Mouse (Mus musculus) midbrain, embryonic 14.5 days (tissue): ENCODE measurements around the gene Pianp. TPM values are rescaled to one million over a fixed set of nuclear protein-coding genes. Genes with fewer than 3 reads are reported as not detected.
"Not testable (repeated sequence)": the region's sequence is repeated elsewhere in the genome, so short reads cannot be mapped to it uniquely, and the experiment has no call there.

Experiments
- ATAC-seq: fragments of 200-750 bp; cut with Nextera tagmentation; 2 replicates; pipeline ENCODE4 v1.8.0; 2017; ENCODE audit warnings: moderate number of reproducible peaks, moderate library complexity; ENCODE audit not compliant: low FRiP score, low TSS enrichment
- DNase-seq: peaks from one replicate; pipeline ENCODE4 v3.0.0-alpha.2; 2015
- H3K27ac ChIP-seq: fragments of 300-500 bp; sonication (generic); replicated peaks from 2 replicates; pipeline ENCODE4 v1.5.1; 2014; ENCODE audit warnings: mild to moderate bottlenecking, low read depth, low read length, moderate library complexity
- H3K27me3 ChIP-seq: fragments of 300-500 bp; sonication (generic); 2 replicates; pipeline ENCODE4 v1.6.1; 2014; ENCODE audit warnings: low read length, control low read depth, mixed read lengths; ENCODE audit not compliant: control insufficient read depth, insufficient read depth
- H3K36me3 ChIP-seq: fragments of 300-500 bp; sonication (generic); 2 replicates; pipeline ENCODE4 v1.6.1; 2014; ENCODE audit warnings: low read length, control low read depth; ENCODE audit not compliant: control insufficient read depth, insufficient read depth
- H3K4me1 ChIP-seq: fragments of 300-500 bp; sonication (generic); 2 replicates; pipeline ENCODE4 v1.6.1; 2014; ENCODE audit warnings: mild to moderate bottlenecking, antibody characterized with exemption, low read length, control low read depth; ENCODE audit not compliant: control insufficient read depth, insufficient read depth
- H3K4me2 ChIP-seq: fragments of 300-500 bp; sonication (generic); 2 replicates; pipeline ENCODE4 v1.6.1; 2014; ENCODE audit warnings: mild to moderate bottlenecking, low read length, moderate library complexity
- H3K4me3 ChIP-seq: fragments of 300-500 bp; sonication (generic); replicated peaks from 2 replicates; pipeline ENCODE4 v1.5.1; 2014; ENCODE audit warnings: low read depth, low read length
- H3K9ac ChIP-seq: fragments of 300-500 bp; sonication (generic); replicated peaks from 2 replicates; pipeline ENCODE4 v1.6.1; 2014; ENCODE audit warnings: mild to moderate bottlenecking, low read length, moderate library complexity
- H3K9me3 ChIP-seq: fragments of 300-500 bp; sonication (generic); 2 replicates; pipeline ENCODE4 v1.6.1; 2016; ENCODE audit warnings: low read length, control low read depth, mixed read lengths; ENCODE audit not compliant: control insufficient read depth
- WGBS: fragments of 180-500 bp; shearing (Covaris S2); extraction: QIAGEN DNeasy Blood & Tissue Kit; methylation state at CpG from one replicate; pipeline ENCODE4 v1.1.7; 2014; 5-methylcytosine and 5-hydroxymethylcytosine counted together
- polyA plus RNA-seq: library from polyadenylated mRNA; unstranded; fragments of >200 nt; fragmentation: Nextera tagmentation; extraction: Ambion mirVana; gene quantifications from 2 replicates; pipeline ENCODE4 v1.2.1, GENCODE M21; 2014

Gene Pianp
- polyA plus RNA-seq, 1 experiment from 2014 or later = 43.2 TPM

DNA sequence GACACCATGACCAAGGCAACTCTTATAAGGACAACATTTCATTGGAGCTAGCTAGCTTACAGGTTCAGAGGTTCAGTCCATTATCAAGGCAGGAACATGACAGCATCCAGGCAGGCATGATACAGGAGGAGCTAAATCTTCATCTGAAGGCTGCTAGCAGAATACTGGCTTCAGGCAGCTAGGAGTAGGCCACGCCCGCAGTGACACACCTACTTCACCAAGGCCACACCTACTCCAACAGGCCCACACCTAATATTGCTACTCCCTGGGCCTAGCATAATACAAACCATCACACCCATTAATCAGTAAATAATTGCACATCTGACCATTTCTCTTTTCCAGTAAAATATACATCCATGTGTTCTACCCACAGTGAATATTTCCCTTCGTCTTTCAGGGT, 21.2 kb downstream of the Pianp start:
- no peak overlapping the region for H3K4me2 ChIP-seq
- H3K4me3 ChIP-seq = no peak overlapping the region
- no peaks in the 10 kb centered on the region for H3K9me3 ChIP-seq
- no peaks in the 10 kb centered on the region for H3K27me3 ChIP-seq
- DNase-seq (no peak), ATAC-seq (no peak)
- H3K4me1 ChIP-seq = no peaks in the 10 kb centered on the region
- no peak overlapping the region for H3K27ac ChIP-seq
- 92% methylated on average over 3 of the region's 3 CpGs for WGBS
- H3K36me3 ChIP-seq = peaks cover 68% of the 10 kb centered on the region
- no peak overlapping the region for H3K9ac ChIP-seq

- H3K36me3 ChIP-seq = peaks cover 75% of the 10 kb centered on the region
- not testable (repeated sequence) for H3K4me2 ChIP-seq, H3K4me3 ChIP-seq, H3K27me3 ChIP-seq, H3K9ac ChIP-seq, H3K4me1 ChIP-seq, H3K9me3 ChIP-seq, H3K27ac ChIP-seq, ATAC-seq
- peak; percentile 58 for DNase-seq
- 20% methylated on average over 6 of the region's 9 CpGs for WGBS
Observed at GRCm38 (mm10) chr6:125030532-125030931, 34.0 kb downstream of the Pianp start.

- no peaks in the 10 kb centered on the region for H3K9me3 ChIP-seq
- ATAC-seq (no peak), DNase-seq (no peak)
- H3K9ac ChIP-seq = no peak overlapping the region
- no peak overlapping the region for H3K27ac ChIP-seq
- no peaks in the 10 kb centered on the region for H3K27me3 ChIP-seq
- WGBS = 95% methylated on average over 16 of the region's 16 CpGs
- H3K4me3 ChIP-seq = no peak overlapping the region
- H3K36me3 ChIP-seq = peaks cover 76% of the 10 kb centered on the region
- H3K4me1 ChIP-seq = no peaks in the 10 kb centered on the region
- no peak overlapping the region for H3K4me2 ChIP-seq
Observed at GRCm38 (mm10) chr6:125031604-125032003, 35.1 kb downstream of the Pianp start.

- no peak for DNase-seq
- Histone ChIP-seq H3K9me3 (no peaks in the 10 kb centered on the region), H3K36me3 (peaks cover 48% of the 10 kb centered on the region), H3K4me2 (peak overlapping the region; percentile 49), H3K4me3 (no peak overlapping the region), H3K27me3 (no peaks in the 10 kb centered on the region), H3K27ac (no peak overlapping the region), H3K4me1 (peaks cover 8% of the 10 kb centered on the region; the same call in 1 of the 2 replicates), H3K9ac (no peak overlapping the region)
- 94% methylated on average over 4 of the region's 4 CpGs for WGBS
- no peak for ATAC-seq
Observed at GRCm38 (mm10) chr6:125038666-125039065, 42.2 kb downstream of the Pianp start.

DNA sequence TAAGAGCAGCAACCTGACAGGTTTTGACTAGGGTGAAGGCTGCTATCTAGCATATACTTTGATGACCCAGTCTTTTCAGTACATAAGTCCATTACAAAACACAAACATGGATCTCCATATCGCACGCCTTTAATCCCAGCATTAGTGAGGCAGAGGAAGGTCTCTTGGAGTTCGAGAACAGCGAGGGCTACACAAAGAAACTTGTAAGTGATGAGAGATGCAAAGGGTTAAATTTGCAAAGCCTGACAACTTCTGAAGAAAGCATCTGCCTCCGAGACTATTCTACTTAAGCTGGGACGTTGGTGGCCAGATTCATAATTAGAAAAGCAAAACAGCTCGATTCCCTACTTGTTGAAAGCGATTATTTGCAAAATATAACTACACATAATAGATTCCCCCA, 42.6 kb downstream of the Pianp start:
- peak; percentile 26 for ATAC-seq
- Histone ChIP-seq H3K4me3 (peak overlapping the region; percentile 65), H3K4me2 (peak overlapping the region; percentile 49), H3K4me1 (peaks cover 8% of the 10 kb centered on the region; the same call in 1 of the 2 replicates), H3K36me3 (peaks cover 48% of the 10 kb centered on the region), H3K27ac (0 out of 2 replicates have a peak overlapping the region, but pooled peaks have one; percentile 6), H3K9me3 (no peaks in the 10 kb centered on the region), H3K27me3 (no peaks in the 10 kb centered on the region), H3K9ac (no peak overlapping the region)
- no peak for DNase-seq
- 6% methylated on average over 8 of the region's 8 CpGs for WGBS

DNA sequence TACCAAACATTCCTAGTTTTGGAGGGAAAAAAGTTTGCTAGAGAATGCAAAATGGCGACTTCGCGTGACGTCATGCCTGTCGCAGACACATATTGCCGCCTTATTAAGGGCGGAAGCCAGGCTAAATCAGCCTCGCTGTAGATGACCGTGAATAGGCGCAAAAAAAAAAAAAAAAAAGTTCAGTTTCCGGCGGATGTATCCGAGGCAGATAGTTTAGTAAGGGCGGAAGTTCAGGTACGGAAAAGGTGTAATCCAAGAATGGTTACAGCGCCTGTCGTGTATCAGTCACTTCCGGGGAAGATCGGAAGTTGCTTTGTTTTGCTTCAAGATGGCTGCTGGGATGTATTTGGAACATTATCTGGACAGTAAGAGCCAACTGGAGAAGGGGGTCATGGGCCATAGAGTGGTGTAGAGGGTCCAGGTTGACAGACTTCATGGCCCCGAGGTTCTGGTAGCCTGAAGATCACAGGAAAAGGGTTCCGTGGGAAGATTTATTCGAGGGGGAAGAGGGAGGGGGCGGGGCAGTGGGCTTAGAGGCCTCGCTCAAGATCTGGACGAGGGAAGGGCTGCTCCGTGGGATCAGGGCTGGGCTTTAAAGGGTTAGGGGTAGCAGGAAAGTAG, 43.1 kb downstream of the Pianp start, which contains the start of gene Ing4:
Gene Ing4 (plus strand): TSS at position 228 of the 621 bp plus-strand sequence.
- peak within 1 kb of the TSS; percentile 71 for H3K9ac ChIP-seq
- no peaks in the 10 kb centered on the region for H3K27me3 ChIP-seq
- ATAC-seq = peak; percentile 97
- H3K27ac ChIP-seq = peak within 1 kb of the TSS; percentile 72
- WGBS = under 1% methylated on average over 26 of the region's 26 CpGs
- H3K36me3 ChIP-seq = peaks cover 48% of the 10 kb centered on the region
- H3K9me3 ChIP-seq = no peaks in the 10 kb centered on the region
- H3K4me3 ChIP-seq = peak within 1 kb of the TSS; percentile 65
- H3K4me1 ChIP-seq = peaks cover 8% of the 10 kb centered on the region; the same call in 1 of the 2 replicates
- peak within 1 kb of the TSS; percentile 82 for H3K4me2 ChIP-seq
- peak; percentile 98 for DNase-seq

GRCm38 (mm10) chr6:125040221-125040620, 43.7 kb downstream of the Pianp start:
- peak overlapping the region; percentile 65 for H3K4me3 ChIP-seq
- no peaks in the 10 kb centered on the region for H3K27me3 ChIP-seq
- H3K4me1 ChIP-seq = peaks cover 8% of the 10 kb centered on the region; the same call in 1 of the 2 replicates

DNA sequence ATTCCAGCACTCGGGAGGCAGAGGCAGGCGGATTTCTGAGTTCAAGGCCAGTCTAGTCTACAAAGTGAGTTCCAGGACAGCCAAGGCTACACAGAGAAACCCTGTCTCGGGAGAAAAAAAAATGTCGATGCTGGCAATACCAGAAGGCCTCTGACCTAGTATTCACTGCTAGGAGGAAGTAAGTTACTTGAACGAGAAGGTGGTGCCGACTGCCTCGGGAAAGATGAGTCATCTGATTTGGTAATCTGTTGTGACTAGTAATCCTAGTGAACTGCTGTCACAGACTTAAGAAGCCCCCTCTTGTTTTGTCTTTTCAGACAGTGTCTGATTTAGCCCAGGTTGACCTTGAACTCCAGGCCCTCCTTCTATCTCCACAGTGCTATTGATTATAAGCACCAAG, 44.6 kb downstream of the Pianp start:
- no peak overlapping the region for H3K4me3 ChIP-seq
- H3K36me3 ChIP-seq = peaks cover 46% of the 10 kb centered on the region
- no peaks in the 10 kb centered on the region for H3K9me3 ChIP-seq
- no peak overlapping the region for H3K9ac ChIP-seq
- 90% methylated on average over 7 of the region's 7 CpGs for WGBS
- no peak for ATAC-seq
- no peak for DNase-seq
- H3K4me1 ChIP-seq = peaks cover 8% of the 10 kb centered on the region; the same call in 1 of the 2 replicates
- H3K27me3 ChIP-seq = no peaks in the 10 kb centered on the region
- H3K4me2 ChIP-seq = peak overlapping the region; percentile 82
- H3K27ac ChIP-seq = no peak overlapping the region

More at GRCm38 (mm10) chr6:125040221-125040620, 43.7 kb downstream of the Pianp start:
- Histone ChIP-seq H3K9me3 (no peaks in the 10 kb centered on the region), H3K36me3 (peaks cover 48% of the 10 kb centered on the region), H3K9ac (peak overlapping the region; percentile 71), H3K27ac (peak overlapping the region; percentile 72), H3K4me2 (peak overlapping the region; percentile 82)
- no peak for DNase-seq
- 19% methylated on average over 7 of the region's 7 CpGs for WGBS
- no peak for ATAC-seq

- Histone ChIP-seq H3K4me3 (no peak overlapping the region), H3K4me2 (no peak overlapping the region), H3K9me3 (no peaks in the 10 kb centered on the region), H3K36me3 (peaks cover 47% of the 10 kb centered on the region), H3K27me3 (no peaks in the 10 kb centered on the region), H3K27ac (no peak overlapping the region), H3K9ac (no peak overlapping the region), H3K4me1 (peaks cover 8% of the 10 kb centered on the region; the same call in 1 of the 2 replicates)
- WGBS = 96% methylated on average over 7 of the region's 7 CpGs
- DNase-seq (no peak), ATAC-seq (no peak)
Observed at GRCm38 (mm10) chr6:125042081-125042480, 45.6 kb downstream of the Pianp start.
